Mouse (Mus musculus): Measurements from ENCODE around the gene Mrps17.
A peak's percentile ranks its signal among the peaks of the same experiment; 100 is the strongest.
"Not testable (repeated sequence)": the region's sequence is repeated elsewhere in the genome, so short reads cannot be mapped to it uniquely, and the experiment has no call there.

Mrps17 gene

DNA sequence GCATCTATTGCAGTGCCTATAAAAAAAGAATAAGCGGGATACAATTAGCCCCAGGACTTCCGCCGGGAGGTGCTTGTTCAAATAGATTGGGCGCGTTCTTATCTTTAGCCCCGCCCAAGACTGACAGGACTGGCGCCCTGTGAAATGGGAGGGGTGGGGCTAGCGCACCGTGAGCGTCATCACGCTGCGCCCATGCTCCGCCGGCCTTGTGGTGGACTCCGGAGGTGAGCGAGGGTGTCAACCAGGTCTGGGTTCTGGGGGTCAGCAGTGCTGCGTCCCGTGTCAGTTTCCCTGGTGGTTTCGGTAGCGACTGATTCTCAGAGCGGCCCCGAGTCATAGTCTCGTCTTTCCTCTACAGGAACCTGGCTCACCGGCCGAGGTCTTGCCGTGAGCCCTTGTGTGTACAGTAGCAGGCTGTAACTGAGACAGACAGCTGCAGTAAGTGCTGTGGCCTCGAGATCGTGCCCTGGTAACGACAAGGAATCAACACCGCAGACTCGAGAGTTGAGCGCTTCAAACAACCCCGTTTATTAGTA lies at the start of gene Mrps17:
Gene Mrps17 (plus strand): TSS at position 172 of the 536 bp plus-strand sequence.
- DNase-seq, result peak; percentile 94 to 96

DNA sequence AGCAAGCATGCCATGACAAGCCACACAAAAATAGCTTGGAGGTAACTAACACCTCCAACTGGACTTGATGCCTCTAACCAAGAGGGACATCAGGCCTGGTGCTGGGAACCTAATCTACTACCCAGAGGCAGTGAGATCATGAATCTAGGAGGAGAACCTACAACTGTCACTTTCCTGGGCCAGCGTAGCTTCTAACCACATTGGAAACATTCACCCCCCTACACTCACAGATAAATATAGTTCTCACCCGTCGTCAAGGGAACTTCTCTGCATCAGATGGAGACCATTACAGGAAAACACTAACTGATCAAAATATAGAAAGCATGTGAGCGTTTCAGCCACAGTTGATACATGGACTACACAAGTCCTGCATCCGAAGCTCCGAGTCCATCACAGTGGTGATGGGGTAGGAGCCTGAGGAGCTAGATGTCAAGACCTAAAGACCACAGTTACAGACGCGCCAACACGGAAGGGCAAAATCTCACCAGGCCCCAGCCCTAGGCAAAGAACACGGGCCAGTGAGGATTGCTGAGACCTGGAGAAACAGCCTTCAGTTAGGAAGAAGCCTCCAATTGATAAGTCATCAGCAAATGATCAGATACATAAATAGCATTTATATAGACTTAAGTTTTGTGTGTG lies 48.9 kb upstream of the Mrps17 start:
- no peak for DNase-seq

DNA sequence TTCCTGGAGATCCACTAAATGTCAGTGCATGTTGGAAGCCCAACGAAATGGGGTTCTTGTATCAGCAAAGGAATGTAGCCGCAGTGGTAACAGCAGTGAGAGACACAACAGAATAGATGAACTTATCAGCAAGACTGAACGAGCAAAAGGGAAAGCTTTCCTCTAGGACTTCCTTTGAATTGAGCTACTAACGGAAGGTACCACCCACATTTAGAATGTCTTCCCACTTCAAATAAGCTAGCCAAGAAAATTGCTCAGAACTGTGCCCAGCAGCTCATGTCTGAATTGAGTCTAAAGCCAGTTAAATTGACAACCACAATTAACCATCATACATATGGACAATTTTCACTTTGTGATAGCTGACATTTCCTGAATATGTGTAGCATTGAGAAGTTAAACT lies 47.4 kb upstream of the Mrps17 start:
- no peak for DNase-seq

GRCm38 (mm10) chr5:129669453-129670035 lies 45.8 kb upstream of the Mrps17 start:
- no peak for DNase-seq

GRCm38 (mm10) chr5:129670036-129670458 lies 45.2 kb upstream of the Mrps17 start, which contains the start of gene Zfp11:
Zfp11 (minus strand) TSS chr5:129670099.
- peak; percentile 89 to 92 for DNase-seq

GRCm38 (mm10) chr5:129685141-129685540 lies 30.2 kb upstream of the Mrps17 start:
- not testable (repeated sequence) for DNase-seq

- no peak for DNase-seq
Measured at GRCm38 (mm10) chr5:129687621-129688020, 27.7 kb upstream of the Mrps17 start.

GRCm38 (mm10) chr5:129690528-129690927 lies 24.8 kb upstream of the Mrps17 start:
- DNase-seq, result no peak

- no peak for DNase-seq
Measured at GRCm38 (mm10) chr5:129700506-129700905, 14.8 kb upstream of the Mrps17 start.

DNA sequence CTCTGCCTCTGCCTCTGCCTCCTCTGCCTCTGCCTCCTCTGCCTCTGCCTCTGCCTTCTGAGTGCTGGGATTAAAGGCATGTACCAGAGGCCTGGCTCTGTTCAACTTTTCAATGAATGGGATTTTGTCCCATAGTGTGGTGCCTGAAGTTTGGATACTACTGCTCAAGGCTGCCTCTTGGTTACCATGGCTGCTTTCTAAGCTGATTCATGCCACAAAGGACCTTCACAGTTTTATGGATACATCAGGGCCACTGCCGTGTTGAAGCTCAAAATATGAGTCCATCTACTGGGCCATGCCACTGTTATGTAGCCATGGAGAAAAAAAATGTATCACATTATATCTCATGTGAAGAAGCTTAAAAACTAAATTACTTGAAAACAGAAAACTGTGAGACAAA lies 13.6 kb upstream of the Mrps17 start:
- no peak for DNase-seq

GRCm38 (mm10) chr5:129703368-129703767 lies 11.9 kb upstream of the Mrps17 start:
- no peak for DNase-seq

GRCm38 (mm10) chr5:129708412-129708811 lies 6.9 kb upstream of the Mrps17 start, which contains the start of gene Sept14:
Sept14 (minus strand) TSS chr5:129708512.
- no peak for DNase-seq

DNA sequence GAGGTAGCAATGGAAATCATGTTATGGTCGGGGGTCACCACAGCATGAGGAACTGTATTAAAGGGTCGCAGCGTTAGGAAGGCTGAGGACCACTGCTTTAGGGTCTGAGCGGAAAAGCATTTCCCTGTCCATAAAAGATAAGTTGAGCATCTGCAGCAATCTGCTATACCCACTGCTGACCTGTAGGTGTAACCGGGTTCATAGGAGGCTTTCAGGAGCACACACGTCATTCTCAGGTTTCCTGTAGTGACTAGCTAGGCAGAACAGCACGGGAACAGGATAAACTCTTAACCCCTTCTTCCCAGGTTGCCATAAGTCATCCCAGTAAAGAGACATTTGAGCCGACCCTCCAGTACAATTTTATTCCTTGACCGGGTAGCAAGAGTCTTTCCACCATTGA lies 1.7 kb downstream of the Mrps17 start:
- DNase-seq, result no peak

- peak; percentile 14 to 28 for DNase-seq
Measured at GRCm38 (mm10) chr5:129720176-129720575, 4.9 kb downstream of the Mrps17 start.

DNA sequence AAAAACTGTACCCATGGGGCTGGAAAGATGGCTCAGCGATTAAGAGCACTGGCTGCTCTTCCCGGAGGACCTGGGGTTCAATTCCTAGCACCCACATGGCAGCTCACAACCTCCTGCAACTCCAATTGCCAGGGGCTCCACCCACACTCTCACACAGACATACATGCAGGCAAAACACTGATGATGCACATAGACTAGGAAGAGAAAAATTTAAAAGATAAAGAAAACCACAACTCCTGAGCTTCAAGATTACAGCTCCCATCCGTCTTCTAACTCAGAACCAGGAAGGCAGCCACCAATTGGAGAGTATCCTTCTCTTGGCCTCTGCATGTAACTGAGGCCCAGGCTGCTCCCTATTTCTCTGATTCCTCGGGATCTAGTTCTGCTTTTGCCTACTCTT lies 9.0 kb downstream of the Mrps17 start:
- DNase-seq, result no peak

DNA sequence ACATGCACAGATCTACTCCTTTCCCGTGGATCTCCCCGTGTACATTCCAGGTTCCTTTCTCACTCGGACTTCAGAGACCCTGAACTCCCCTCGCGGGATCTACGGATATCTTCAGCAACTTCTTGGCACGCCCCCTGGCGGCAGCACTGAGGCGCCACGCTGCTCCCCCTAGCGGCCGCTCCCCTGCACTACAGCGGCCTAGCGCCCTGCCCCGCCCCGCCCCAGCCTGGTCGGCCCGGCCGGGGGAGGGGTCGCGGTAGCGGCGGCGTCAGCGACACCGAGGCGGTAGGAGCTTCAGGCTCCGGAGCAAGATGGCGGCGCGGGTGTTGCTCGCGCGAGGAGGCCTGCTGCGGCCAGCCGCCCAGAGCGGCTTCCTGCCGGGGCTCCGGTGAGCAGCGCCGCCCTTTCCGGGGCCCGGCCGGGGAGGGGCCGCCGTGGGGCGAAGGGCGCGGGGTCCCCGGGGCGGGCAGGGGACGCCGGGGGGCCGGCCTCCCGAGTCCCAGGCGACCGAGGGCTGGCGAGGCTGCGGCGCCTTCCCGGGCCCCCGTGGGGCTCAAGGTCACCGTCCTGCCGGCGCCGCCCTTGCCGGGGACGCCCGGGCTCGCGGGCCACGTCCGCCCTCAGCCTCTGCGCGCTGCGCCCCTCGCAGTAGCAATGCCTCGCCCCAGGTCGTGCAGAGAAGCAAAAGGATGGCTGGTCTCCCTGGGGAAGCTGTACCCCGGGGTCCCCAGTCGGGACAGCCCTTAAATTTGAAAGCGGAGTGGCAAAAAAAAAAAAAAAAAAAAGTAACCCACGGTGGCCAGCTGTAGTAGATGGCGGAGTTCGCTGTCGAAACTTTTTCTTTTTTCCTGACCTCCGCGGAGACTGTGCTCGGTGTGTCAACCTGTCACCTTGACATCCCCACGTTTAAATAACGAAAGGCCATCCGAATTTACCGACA lies 9.8 kb downstream of the Mrps17 start, which contains the start of gene Nipsnap2:
Gene Nipsnap2 (plus strand): TSS at position 230 of the 940 bp plus-strand sequence.
- peak; percentile 91 to 95 for DNase-seq

DNA sequence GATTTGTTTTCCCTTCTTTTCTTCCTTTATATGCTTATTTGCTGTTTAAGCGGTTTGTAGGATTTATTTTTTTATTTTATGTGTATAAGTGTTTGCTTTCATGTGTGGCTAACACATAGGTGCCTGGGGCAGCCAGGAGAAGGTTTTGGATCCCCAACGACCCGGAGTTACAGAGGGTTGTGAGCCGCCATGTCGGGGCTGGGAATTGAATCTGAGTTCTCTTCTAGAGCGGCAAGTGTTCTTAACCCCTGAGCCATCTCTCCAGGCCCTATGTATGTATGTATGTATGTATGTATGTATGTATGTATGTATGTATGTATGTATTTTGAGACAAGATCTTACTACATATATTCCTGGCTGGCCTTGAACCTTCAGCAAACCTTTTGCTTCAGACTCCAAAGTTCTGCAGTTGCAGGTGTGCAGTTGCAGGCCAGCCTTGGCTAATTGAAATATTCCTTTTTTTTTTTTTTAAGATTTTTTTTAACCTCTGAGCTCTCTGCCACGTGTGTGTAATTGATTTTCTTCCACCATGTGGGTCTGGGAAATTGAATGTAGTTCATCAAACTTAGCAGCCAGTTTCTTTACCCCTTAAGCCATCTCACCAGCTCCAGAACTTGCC lies 10.6 kb downstream of the Mrps17 start:
- DNase-seq, result peak; percentile 24 to 51

DNA sequence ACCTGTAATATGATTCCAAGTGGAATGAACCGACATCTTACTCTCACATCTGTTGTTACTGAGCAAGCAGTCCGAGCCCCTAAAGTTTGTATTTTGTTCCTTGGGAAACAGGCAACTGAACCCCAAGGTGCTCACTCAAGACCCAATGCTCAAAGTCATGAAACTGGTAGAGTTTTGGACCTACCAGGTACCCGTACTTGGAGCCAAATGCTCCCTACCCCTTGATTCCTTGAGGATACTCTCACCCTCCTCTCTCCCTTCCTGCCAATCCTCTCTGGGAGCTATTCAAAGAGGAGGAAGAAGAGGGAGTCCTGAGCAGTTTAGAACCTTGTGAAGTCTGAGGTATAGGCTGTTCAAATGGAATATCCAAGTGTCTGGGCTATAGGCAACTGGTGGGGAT lies 11.5 kb downstream of the Mrps17 start:
- no peak for DNase-seq

GRCm38 (mm10) chr5:129729286-129729685 lies 14.0 kb downstream of the Mrps17 start:
- DNase-seq, result peak; percentile 37 to 47

DNA sequence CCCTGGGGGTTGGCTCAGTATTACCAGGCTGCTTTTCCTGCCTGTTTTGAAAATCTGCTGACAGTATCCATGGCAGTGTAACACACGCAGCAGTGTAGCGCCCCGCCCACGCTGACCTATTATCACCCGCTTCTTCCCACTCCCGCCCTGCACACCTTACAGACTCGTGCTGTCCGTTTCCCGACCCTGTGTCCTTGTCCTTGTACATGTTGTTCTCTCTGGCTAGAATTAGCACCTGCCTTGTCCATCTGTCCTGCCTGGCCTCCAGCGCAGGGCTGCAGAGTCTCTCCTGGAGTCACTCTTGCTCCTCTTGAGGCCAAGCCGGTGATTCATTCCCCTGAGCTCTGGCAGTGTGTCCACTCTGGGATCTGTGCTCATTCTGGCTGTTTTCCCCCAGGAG lies 15.0 kb downstream of the Mrps17 start:
- peak; percentile 24 to 46 for DNase-seq

DNA sequence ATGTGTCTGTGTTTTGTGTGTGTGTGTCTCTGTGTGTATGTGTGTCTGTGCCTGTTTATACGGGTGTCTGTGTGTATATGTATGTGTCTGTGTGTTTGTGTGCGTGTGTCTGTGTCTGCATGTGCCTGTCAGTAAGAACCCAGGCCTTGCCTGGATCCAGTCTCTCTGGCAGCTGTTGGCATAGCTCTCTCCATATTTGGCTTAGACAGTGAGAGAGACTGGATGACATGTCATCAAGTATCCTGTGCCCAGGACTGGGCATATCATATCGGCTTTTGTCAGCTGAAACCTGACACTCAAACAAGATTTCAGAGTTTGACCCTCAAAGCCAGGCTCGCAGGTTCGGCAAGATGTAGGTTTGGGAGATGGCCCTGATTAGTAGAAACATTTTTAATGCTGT lies 15.7 kb downstream of the Mrps17 start:
- no peak for DNase-seq

DNA sequence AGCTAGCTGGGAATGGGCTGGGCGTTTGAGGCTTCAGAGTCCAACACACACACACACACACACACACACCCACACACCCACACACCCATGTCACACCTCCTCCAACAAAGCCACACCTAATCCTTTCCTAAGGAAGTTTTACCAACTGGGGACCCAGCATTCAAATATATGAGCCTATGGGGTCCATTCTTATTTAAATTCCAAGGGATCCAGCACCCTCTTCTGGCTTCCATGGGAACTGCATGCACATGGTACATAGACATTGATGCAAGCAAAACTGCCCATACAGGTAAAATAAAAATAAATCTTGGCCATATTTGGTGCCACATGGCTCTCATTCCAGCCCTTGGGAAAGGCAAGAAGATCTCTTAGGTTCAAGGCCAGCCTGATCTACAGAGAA lies 25.7 kb downstream of the Mrps17 start:
- peak; percentile 72 for DNase-seq

Data from kidney, postnatal 4 days (tissue).